Mouse (Mus musculus): ENCODE data around the gene Pxn. TPM values are rescaled to one million over a fixed set of nuclear protein-coding genes. Genes with fewer than 3 reads are reported as not detected.
"Not testable (repeated sequence)": the region's sequence is repeated elsewhere in the genome, so short reads cannot be mapped to it uniquely, and the experiment has no call there.

The Pxn gene
- total RNA-seq, 2 experiments from 2014 or later = 34.1 to 42.2 TPM

- DNase-seq (ENCODE audit: low spot score in 2 of 2) = no peak
Observed at GRCm38 (mm10) chr5:115485489-115486205, 20.8 kb upstream of the Pxn start.

GRCm38 (mm10) chr5:115486726-115487125, 19.8 kb upstream of the Pxn start:
- no peak for DNase-seq (ENCODE audit: low spot score in 2 of 2)

GRCm38 (mm10) chr5:115487353-115487752, 19.1 kb upstream of the Pxn start:
- no peak for DNase-seq (ENCODE audit: low spot score in 2 of 2)

- DNase-seq (ENCODE audit: low spot score in 2 of 2) = no peak
Observed at GRCm38 (mm10) chr5:115487942-115488580, 18.4 kb upstream of the Pxn start.

- DNase-seq (ENCODE audit: low spot score in 2 of 2) = peak; percentile 64 to 73
Observed at GRCm38 (mm10) chr5:115488841-115489698, 17.4 kb upstream of the Pxn start.

- peak; percentile 80 to 84 for DNase-seq (ENCODE audit: low spot score in 2 of 2)
Observed at GRCm38 (mm10) chr5:115489699-115490637, 16.5 kb upstream of the Pxn start.

GRCm38 (mm10) chr5:115490638-115491000, 15.9 kb upstream of the Pxn start:
- no peak for DNase-seq (ENCODE audit: low spot score in 2 of 2)

GRCm38 (mm10) chr5:115491076-115491475, 15.4 kb upstream of the Pxn start:
- no peak for DNase-seq (ENCODE audit: low spot score in 2 of 2)

- DNase-seq (ENCODE audit: low spot score in 2 of 2) = peak; percentile 60 to 67
Observed at GRCm38 (mm10) chr5:115491771-115492322, 14.6 kb upstream of the Pxn start.

- no peak for DNase-seq (ENCODE audit: low spot score in 2 of 2)
Observed at GRCm38 (mm10) chr5:115492711-115493335, 13.7 kb upstream of the Pxn start.

- DNase-seq (ENCODE audit: low spot score in 2 of 2) = no peak
Observed at GRCm38 (mm10) chr5:115493441-115493840, 13.0 kb upstream of the Pxn start.

- not testable (repeated sequence) for DNase-seq (ENCODE audit: low spot score in 2 of 2)
Observed at GRCm38 (mm10) chr5:115495618-115496017, 10.9 kb upstream of the Pxn start.

- DNase-seq (ENCODE audit: low spot score in 2 of 2) = no peak
Observed at GRCm38 (mm10) chr5:115497033-115497432, 9.4 kb upstream of the Pxn start.

- DNase-seq (ENCODE audit: low spot score in 2 of 2) = no peak
Observed at GRCm38 (mm10) chr5:115498307-115499240, 7.9 kb upstream of the Pxn start.

GRCm38 (mm10) chr5:115500383-115500935, 6.0 kb upstream of the Pxn start:
- no peak for DNase-seq (ENCODE audit: low spot score in 2 of 2)

- DNase-seq (ENCODE audit: low spot score in 2 of 2) = no peak
Observed at GRCm38 (mm10) chr5:115503035-115503434, 3.4 kb upstream of the Pxn start.

GRCm38 (mm10) chr5:115505617-115506016, 859 bp upstream of the Pxn start:
- DNase-seq (ENCODE audit: low spot score in 2 of 2) = not testable (repeated sequence)

GRCm38 (mm10) chr5:115507267-115507980, 948 bp downstream of the Pxn start:
- DNase-seq (ENCODE audit: low spot score in 2 of 2) = no peak
